31 mouse cellular contexts compared by ENCODE assay signal in genomic region chr6:87938941-87939340, GRCm38 (mm10). TPM values are rescaled to one million over a fixed set of nuclear protein-coding genes. Genes with fewer than 3 reads are reported as not detected.
"Had no signal": no experiment of that assay in that cellular context is flagged by ENCODE, and none has a peak within 500 bp of the region (broad histone marks: within the 10 kb centered on the region; RNA-seq: fewer than 3 reads in every experiment).

No protein-coding gene starts in this region.

- DNase-seq: heart, postnatal 10 days; heart, postnatal 14 days; heart, postnatal 36 days; heart, postnatal 4 days; kidney, adult 11 months; kidney, adult 18-20 months; kidney, adult 2 months; kidney, adult 8-10 months; kidney, adult 9 months; kidney, postnatal 10 days; kidney, postnatal 14 days; kidney, postnatal 25 days; kidney, postnatal 36 days; kidney, postnatal 4 days; layer of hippocampus, adult 9-11 months; layer of hippocampus, postnatal 36 days had no signal

- H3K4me1 ChIP-seq: hindbrain, embryonic 15.5 days had no signal

- H3K27me3 ChIP-seq: heart, embryonic 12.5 days; heart, embryonic 13.5 days; heart, embryonic 15.5 days; hindbrain, embryonic 12.5 days; hindbrain, embryonic 13.5 days; hindbrain, embryonic 15.5 days; intestine, embryonic 15.5 days; kidney, embryonic 15.5 days had no signal

- H3K27ac ChIP-seq: heart, embryonic 13.5 days; heart, embryonic 15.5 days; hindbrain, embryonic 10.5 days; hindbrain, embryonic 12.5 days; hindbrain, embryonic 13.5 days; hindbrain, embryonic 14.5 days; hindbrain, embryonic 15.5 days; hindbrain, postnatal 0 days; intestine, embryonic 15.5 days; kidney, embryonic 15.5 days; kidney, postnatal 0 days; layer of hippocampus, adult 2 months; left cerebral cortex, adult 2 months had no signal

- H3K9me3 ChIP-seq: heart, embryonic 12.5 days; heart, embryonic 13.5 days; heart, embryonic 15.5 days; hindbrain, embryonic 10.5 days; hindbrain, embryonic 12.5 days; hindbrain, embryonic 13.5 days; hindbrain, embryonic 15.5 days; intestine, embryonic 15.5 days; kidney, embryonic 15.5 days had no signal

- H3K4me3 ChIP-seq: heart, embryonic 12.5 days; heart, embryonic 13.5 days; heart, embryonic 15.5 days; hindbrain, embryonic 10.5 days; hindbrain, embryonic 12.5 days; hindbrain, embryonic 13.5 days; hindbrain, embryonic 15.5 days; intestine, embryonic 15.5 days; kidney, embryonic 15.5 days; layer of hippocampus, adult 2 months; left cerebral cortex, adult 2 months had no signal

- H3K9ac ChIP-seq: heart, embryonic 12.5 days; heart, embryonic 13.5 days; heart, embryonic 15.5 days; hindbrain, embryonic 12.5 days; hindbrain, embryonic 13.5 days; hindbrain, embryonic 14.5 days; hindbrain, embryonic 15.5 days; intestine, embryonic 15.5 days; kidney, embryonic 15.5 days had no signal

RNA-seq across cellular contexts. Expression of gene H1fx, which starts 42.5 kb away (rescaled TPM):
- polyA plus RNA-seq: inflammation-experienced regulatory T-cells, adult 6 months had no signal
